23 mouse cellular contexts compared by ENCODE assay signal in genomic region chr12:111251227-111251626, GRCm38 (mm10). TPM values are rescaled to one million over a fixed set of nuclear protein-coding genes. Genes with fewer than 3 reads are reported as not detected.
DNase-seq lines count a peak whose midpoint lies in the region; ATAC-seq and TF ChIP-seq lines count a peak whose summit lies in the region.
"Had no signal": no experiment of that assay in that cellular context is flagged by ENCODE, and none has a peak within 500 bp of the region (broad histone marks: within the 10 kb centered on the region; RNA-seq: fewer than 3 reads in every experiment).

No protein-coding gene starts in this region.

- H3K36me3 ChIP-seq in hindbrain, postnatal 0 days (ENCODE audit: insufficient read depth, low read length): peaks cover 3% of the 10 kb centered on the region; the same call in 1 of the 2 replicates
- H3K36me3 ChIP-seq in hindbrain, embryonic 16.5 days (ENCODE audit: control insufficient read depth, insufficient read depth, low read length): peaks cover 5% of the 10 kb centered on the region; the same call in 1 of the 2 replicates
- peaks cover 43% of the 10 kb centered on the region for H3K36me3 ChIP-seq in midbrain, embryonic 14.5 days (ENCODE audit: control insufficient read depth, insufficient read depth, low read length)
- H3K36me3 ChIP-seq in midbrain, embryonic 16.5 days (ENCODE audit: control insufficient read depth, insufficient read depth, low read length): peaks cover 7% of the 10 kb centered on the region
- H3K36me3 ChIP-seq in ES-Bruce4 (ENCODE audit: control insufficient read depth, insufficient read depth, low read length, poor library complexity, severe bottlenecking): no peaks in the 10 kb centered on the region

- TF ChIP-seq EP300 in ES-Bruce4 (IDR thresholded peaks at IDR 0.05; ENCODE audit: insufficient read depth, low read depth, low read length): no peak

- ATAC-seq in hindbrain, postnatal 0 days: no peak
- ATAC-seq in hindbrain, embryonic 16.5 days: no peak
- no peak for ATAC-seq in midbrain, embryonic 14.5 days (ENCODE audit: low FRiP score, low TSS enrichment)
- ATAC-seq in midbrain, embryonic 16.5 days: no peak
- ATAC-seq: intestine, embryonic 16.5 days had no signal

- no peaks in the 10 kb centered on the region for H3K9me3 ChIP-seq in hindbrain, postnatal 0 days (ENCODE audit: low read length)
- H3K9me3 ChIP-seq in hindbrain, embryonic 16.5 days (ENCODE audit: control insufficient read depth, low read length): no peaks in the 10 kb centered on the region
- no peaks in the 10 kb centered on the region for H3K9me3 ChIP-seq in midbrain, embryonic 14.5 days (ENCODE audit: control insufficient read depth, low read length)
- H3K9me3 ChIP-seq in midbrain, embryonic 16.5 days (replicated peaks; ENCODE audit: control insufficient read depth, low read length, poor library complexity, severe bottlenecking): no peaks in the 10 kb centered on the region
- H3K9me3 ChIP-seq in ES-Bruce4 (replicated peaks; ENCODE audit: control insufficient read depth, insufficient read depth, low read length, poor library complexity, severe bottlenecking): no peaks in the 10 kb centered on the region
- H3K9me3 ChIP-seq: forebrain, embryonic 12.5 days; heart, embryonic 10.5 days; hindbrain, embryonic 12.5 days; limb, embryonic 15.5 days; megakaryocyte, embryonic 14.5 days; neural tube, embryonic 13.5 days had no signal

- H3K4me3 ChIP-seq in hindbrain, postnatal 0 days (ENCODE audit: low read length): no peak overlapping the region
- H3K4me3 ChIP-seq in hindbrain, embryonic 16.5 days (ENCODE audit: low read length): no peak overlapping the region
- no peak overlapping the region for H3K4me3 ChIP-seq in midbrain, embryonic 14.5 days (replicated peaks; ENCODE audit: low read depth, low read length)
- no peak overlapping the region for H3K4me3 ChIP-seq in midbrain, embryonic 16.5 days (ENCODE audit: low read depth, low read length)
- H3K4me3 ChIP-seq in ES-Bruce4 (ENCODE audit: low read depth, low read length): no peak overlapping the region
- H3K4me3 ChIP-seq: forebrain, embryonic 12.5 days; heart, embryonic 10.5 days; hindbrain, embryonic 12.5 days; limb, embryonic 15.5 days; megakaryocyte, embryonic 14.5 days; neural tube, embryonic 13.5 days had no signal

- H3K4me2 ChIP-seq in hindbrain, postnatal 0 days (ENCODE audit: low read depth, low read length): no peak overlapping the region
- no peak overlapping the region for H3K4me2 ChIP-seq in hindbrain, embryonic 16.5 days (ENCODE audit: low read length)
- H3K4me2 ChIP-seq in midbrain, embryonic 14.5 days (ENCODE audit: low read length): no peak overlapping the region
- H3K4me2 ChIP-seq in midbrain, embryonic 16.5 days (ENCODE audit: low read length): no peak overlapping the region
- H3K4me2 ChIP-seq: forebrain, embryonic 12.5 days; hindbrain, embryonic 12.5 days; limb, embryonic 15.5 days; neural tube, embryonic 13.5 days had no signal

- TF ChIP-seq POLR2A in ES-Bruce4 (IDR thresholded peaks at IDR 0.05; ENCODE audit: insufficient read depth, low read length): no peak
- TF ChIP-seq POLR2A in brain, embryonic 14.5 days (IDR thresholded peaks at IDR 0.05; ENCODE audit: borderline replicate concordance, extremely low read depth, insufficient read depth, insufficient read length, poor library complexity, severe bottlenecking): no peak

- TF ChIP-seq CTCF in hindbrain, postnatal 0 days (IDR thresholded peaks at IDR 0.05; ENCODE audit: low read depth): peak; percentile 41
- peak; percentile 12 for TF ChIP-seq CTCF in ES-Bruce4 (IDR thresholded peaks at IDR 0.05; ENCODE audit: low read depth, low read length)
- TF ChIP-seq CTCF in brain, embryonic 14.5 days (IDR thresholded peaks at IDR 0.05; ENCODE audit: borderline replicate concordance, extremely low read depth, insufficient read depth, insufficient read length): peak; percentile 32; the same call in 1 of the 2 replicates

- peak; percentile 46 for DNase-seq in hindbrain, postnatal 0 days (ENCODE audit: low spot score)
- peak; percentile 35 for DNase-seq in midbrain, embryonic 14.5 days
- no peak for DNase-seq in brain, embryonic 14.5 days (ENCODE audit: low read depth)
- no peak for DNase-seq in frontal cortex, postnatal 14 days (ENCODE audit: low spot score in 2 of 2)
- DNase-seq in gastrocnemius, postnatal 10 days: no peak
- DNase-seq: adrenal gland, adult 8-10 months; cerebellum, adult 11-12 months; embryo, embryonic 11 days; gastrocnemius, postnatal 36 days; heart, postnatal 10 days; layer of hippocampus, postnatal 36 days; spleen, adult 18-20 months had no signal

- H3K4me1 ChIP-seq in hindbrain, postnatal 0 days (ENCODE audit: insufficient read depth, low read length): no peaks in the 10 kb centered on the region
- no peaks in the 10 kb centered on the region for H3K4me1 ChIP-seq in hindbrain, embryonic 16.5 days (ENCODE audit: control insufficient read depth, insufficient read depth, low read depth, low read length)
- H3K4me1 ChIP-seq in midbrain, embryonic 14.5 days (ENCODE audit: control insufficient read depth, insufficient read depth, low read length): no peaks in the 10 kb centered on the region
- no peaks in the 10 kb centered on the region for H3K4me1 ChIP-seq in midbrain, embryonic 16.5 days (ENCODE audit: control insufficient read depth, insufficient read depth, low read length)
- no peaks in the 10 kb centered on the region for H3K4me1 ChIP-seq in ES-Bruce4 (ENCODE audit: control insufficient read depth, insufficient read depth, low read length)
- H3K4me1 ChIP-seq: forebrain, embryonic 12.5 days; heart, embryonic 10.5 days; hindbrain, embryonic 12.5 days; limb, embryonic 15.5 days; neural tube, embryonic 13.5 days had no signal

- H3K9ac ChIP-seq in hindbrain, postnatal 0 days (replicated peaks; ENCODE audit: low read length): no peak overlapping the region
- no peak overlapping the region for H3K9ac ChIP-seq in hindbrain, embryonic 16.5 days (ENCODE audit: low read depth, low read length)
- H3K9ac ChIP-seq in midbrain, embryonic 14.5 days (replicated peaks; ENCODE audit: low read length): no peak overlapping the region
- no peak overlapping the region for H3K9ac ChIP-seq in midbrain, embryonic 16.5 days (ENCODE audit: low read depth, low read length)
- no peak overlapping the region for H3K9ac ChIP-seq in ES-Bruce4 (ENCODE audit: low read depth, poor library complexity, severe bottlenecking)
- H3K9ac ChIP-seq: forebrain, embryonic 12.5 days; hindbrain, embryonic 12.5 days; limb, embryonic 15.5 days; neural tube, embryonic 13.5 days had no signal

- no peaks in the 10 kb centered on the region for H3K27me3 ChIP-seq in hindbrain, postnatal 0 days (ENCODE audit: insufficient read depth, low read length)
- no peaks in the 10 kb centered on the region for H3K27me3 ChIP-seq in hindbrain, embryonic 16.5 days (replicated peaks; ENCODE audit: control insufficient read depth, insufficient read depth, low read length)
- no peaks in the 10 kb centered on the region for H3K27me3 ChIP-seq in midbrain, embryonic 14.5 days (ENCODE audit: control insufficient read depth, insufficient read depth, low read length)
- H3K27me3 ChIP-seq in midbrain, embryonic 16.5 days (ENCODE audit: control insufficient read depth, insufficient read depth, low read depth, low read length): no peaks in the 10 kb centered on the region
- H3K27me3 ChIP-seq in ES-Bruce4 (ENCODE audit: control insufficient read depth, insufficient read depth, low read length, poor library complexity, severe bottlenecking): no peaks in the 10 kb centered on the region
- H3K27me3 ChIP-seq: forebrain, embryonic 12.5 days; hindbrain, embryonic 12.5 days; limb, embryonic 15.5 days; megakaryocyte, embryonic 14.5 days; neural tube, embryonic 13.5 days had no signal

- H3K27ac ChIP-seq in hindbrain, postnatal 0 days: no peak overlapping the region
- H3K27ac ChIP-seq in hindbrain, embryonic 16.5 days (ENCODE audit: low read depth, low read length): no peak overlapping the region
- no peak overlapping the region for H3K27ac ChIP-seq in midbrain, embryonic 14.5 days (replicated peaks; ENCODE audit: low read depth, low read length)
- H3K27ac ChIP-seq in midbrain, embryonic 16.5 days (ENCODE audit: low read length): no peak overlapping the region
- H3K27ac ChIP-seq in ES-Bruce4 (ENCODE audit: insufficient read depth, low read length): no peak overlapping the region
- H3K27ac ChIP-seq: forebrain, embryonic 12.5 days; heart, embryonic 10.5 days; hindbrain, embryonic 12.5 days; limb, embryonic 15.5 days; neural tube, embryonic 13.5 days had no signal

- WGBS in hindbrain, postnatal 0 days: 49% methylated on average over 9 of the region's 9 CpGs
- 57% methylated on average over 9 of the region's 9 CpGs for WGBS in hindbrain, embryonic 16.5 days
- WGBS in midbrain, embryonic 14.5 days: 68% methylated on average over 9 of the region's 9 CpGs
- 56% methylated on average over 9 of the region's 9 CpGs for WGBS in midbrain, embryonic 16.5 days

RNA-seq across cellular contexts. Expression of gene Amn, which starts 19.7 kb away (rescaled TPM):
- total RNA-seq in hindbrain, postnatal 0 days (2014; rRNA removed): 82.6 and 133 TPM in 2 replicates
- 97.6 and 106 TPM in 2 replicates for polyA plus RNA-seq in hindbrain, postnatal 0 days (2015; fragmentation: Nextera tagmentation; extraction: Ambion mirVana)
- 39.0 and 59.0 TPM in 2 replicates for polyA plus RNA-seq in hindbrain, embryonic 16.5 days (2015; fragmentation: Nextera tagmentation; extraction: Ambion mirVana)
- 5.3 and 8.9 TPM in 2 replicates for polyA plus RNA-seq in midbrain, embryonic 14.5 days (2014; fragmentation: Nextera tagmentation; extraction: Ambion mirVana)
- 16.4 and 29.5 TPM in 2 replicates for polyA plus RNA-seq in midbrain, embryonic 16.5 days (2015; fragmentation: Nextera tagmentation; extraction: Ambion mirVana)
- polyA plus RNA-seq in ES-Bruce4 (2011; ENCODE audit: insufficient read depth, insufficient read length, low read depth, missing spikeins): 1.6 and 1.9 TPM in 2 replicates
- polyA plus RNA-seq in brain, embryonic 14.5 days (2012; rRNA removed): 6.7 and 7.9 TPM in 2 replicates
- total RNA-seq in gastrocnemius, postnatal 10 days (2021): under 1 TPM in 1 of 2 experiments, not detected in 1; 0.34 TPM
- total RNA-seq: gastrocnemius, postnatal 36 days; heart, postnatal 10 days had no signal
- polyA plus RNA-seq: stomach, embryonic 14.5 days had no signal

Comparison
In these comparisons a context has a peak if more than half of its experiments do, and no peak if none do; other contexts are left out.
1. DNase-seq: peak in hindbrain, postnatal 0 days (single experiment) and midbrain, embryonic 14.5 days (single experiment); none in brain, embryonic 14.5 days (single experiment), frontal cortex, postnatal 14 days (0 of 2) and gastrocnemius, postnatal 10 days (single experiment).
2. Peak in every context shown above with its lines, with median percentiles within 50 percentile points of each other: CTCF ChIP-seq.